19 mouse cellular contexts compared by ENCODE assay signal in genomic region chr11:101994100-101994499, GRCm38 (mm10). TPM values are rescaled to one million over a fixed set of nuclear protein-coding genes. Genes with fewer than 3 reads are reported as not detected.
DNase-seq lines count a peak whose midpoint lies in the region; ATAC-seq and TF ChIP-seq lines count a peak whose summit lies in the region.
"Had no signal": no experiment of that assay in that cellular context is flagged by ENCODE, and none has a peak within 500 bp of the region (broad histone marks: within the 10 kb centered on the region; RNA-seq: fewer than 3 reads in every experiment).

No protein-coding gene starts in this region.

- no peak for TF ChIP-seq CTCF in lung, embryonic 14.5 days (IDR thresholded peaks at IDR 0.05; ENCODE audit: low read depth)
- no peak for TF ChIP-seq CTCF in cortical plate, adult 2 months (IDR thresholded peaks at IDR 0.05; ENCODE audit: extremely low read depth, insufficient read depth, low read length)
- TF ChIP-seq CTCF in liver, postnatal 0 days (IDR thresholded peaks at IDR 0.05; ENCODE audit: low read depth): no peak

- no peak overlapping the region for H3K4me3 ChIP-seq in heart, embryonic 11.5 days (ENCODE audit: low read depth, low read length)
- no peak overlapping the region for H3K4me3 ChIP-seq in lung, embryonic 14.5 days (ENCODE audit: low read depth, low read length)
- H3K4me3 ChIP-seq in cortical plate, adult 2 months (ENCODE audit: insufficient read depth, low read length): no peak overlapping the region
- H3K4me3 ChIP-seq in liver, postnatal 0 days (ENCODE audit: low read depth, low read length): no peak overlapping the region
- H3K4me3 ChIP-seq: embryonic facial prominence, embryonic 12.5 days; hindbrain, embryonic 13.5 days; layer of hippocampus, adult 2 months had no signal

- peak; percentile 86 for TF ChIP-seq EP300 in liver, postnatal 0 days (IDR thresholded peaks at IDR 0.05; ENCODE audit: low read depth)

- H3K27ac ChIP-seq in heart, embryonic 11.5 days (ENCODE audit: low read depth, low read length): no peak overlapping the region
- H3K27ac ChIP-seq in lung, embryonic 14.5 days (ENCODE audit: low read depth): no peak overlapping the region
- H3K27ac ChIP-seq in cortical plate, adult 2 months (ENCODE audit: insufficient read depth, low read length): peak overlapping the region; percentile 6; the same call in 1 of the 2 replicates
- 0 out of 2 replicates have a peak overlapping the region, but pooled peaks have one; percentile 22 for H3K27ac ChIP-seq in liver, postnatal 0 days (ENCODE audit: low read depth)
- H3K27ac ChIP-seq: embryonic facial prominence, embryonic 12.5 days; hindbrain, embryonic 13.5 days; layer of hippocampus, adult 2 months had no signal

- no peaks in the 10 kb centered on the region for H3K27me3 ChIP-seq in heart, embryonic 11.5 days (ENCODE audit: control insufficient read depth, insufficient read depth, low read length)
- no peaks in the 10 kb centered on the region for H3K27me3 ChIP-seq in lung, embryonic 14.5 days (ENCODE audit: insufficient read depth, low read length)
- no peaks in the 10 kb centered on the region for H3K27me3 ChIP-seq in liver, postnatal 0 days (ENCODE audit: insufficient read depth, low read length)
- H3K27me3 ChIP-seq: embryonic facial prominence, embryonic 12.5 days; hindbrain, embryonic 13.5 days had no signal

- peak; percentile 94 for DNase-seq in heart, adult 11 months
- peak; percentile 17 for DNase-seq in lung, embryonic 14.5 days
- no peak for DNase-seq in lung, postnatal 4 days
- DNase-seq in liver, postnatal 0 days: no peak
- DNase-seq in thymus, adult 18-20 months: no peak
- DNase-seq: adrenal gland, postnatal 36 days; kidney, adult 8-10 months; left cerebral cortex, postnatal 4 days; lung, postnatal 10 days; midbrain, embryonic 14.5 days; thymus, adult 2 months had no signal

- H3K9me3 ChIP-seq in heart, embryonic 11.5 days (replicated peaks; ENCODE audit: control insufficient read depth, low read length): no peaks in the 10 kb centered on the region
- no peaks in the 10 kb centered on the region for H3K9me3 ChIP-seq in lung, embryonic 14.5 days (ENCODE audit: low read depth, low read length)
- no peaks in the 10 kb centered on the region for H3K9me3 ChIP-seq in liver, postnatal 0 days (ENCODE audit: low read length)
- H3K9me3 ChIP-seq: embryonic facial prominence, embryonic 12.5 days; hindbrain, embryonic 13.5 days had no signal

- no peak for ATAC-seq in heart, embryonic 11.5 days (replicated peaks; ENCODE audit: insufficient number of reproducible peaks, low FRiP score, low TSS enrichment)
- no peak for ATAC-seq in lung, embryonic 14.5 days (ENCODE audit: insufficient read depth)
- ATAC-seq in liver, postnatal 0 days: peak; percentile 54
- no peak for ATAC-seq in granulocyte monocyte progenitor cell, adult 5-6 weeks (replicated peaks; ENCODE audit: poor library complexity, severe bottlenecking)
- ATAC-seq: forebrain, embryonic 14.5 days had no signal

- H3K9ac ChIP-seq in heart, embryonic 11.5 days (ENCODE audit: low read depth, low read length): no peak overlapping the region
- H3K9ac ChIP-seq in lung, embryonic 14.5 days: no peak overlapping the region
- no peak overlapping the region for H3K9ac ChIP-seq in liver, postnatal 0 days (replicated peaks)
- H3K9ac ChIP-seq: embryonic facial prominence, embryonic 12.5 days; hindbrain, embryonic 13.5 days had no signal

- WGBS in heart, embryonic 11.5 days (ENCODE audit: insufficient replicate concordance): 39% methylated on average over 8 of the region's 8 CpGs
- WGBS in lung, embryonic 14.5 days: 55% methylated on average over 8 of the region's 8 CpGs
- WGBS in liver, postnatal 0 days (ENCODE audit: insufficient replicate concordance): 40% methylated on average over 8 of the region's 8 CpGs

- H3K4me2 ChIP-seq in heart, embryonic 11.5 days: no peak overlapping the region
- H3K4me2 ChIP-seq in lung, embryonic 14.5 days: no peak overlapping the region
- H3K4me2 ChIP-seq in liver, postnatal 0 days (ENCODE audit: low read depth, low read length): peak overlapping the region; percentile 42
- H3K4me2 ChIP-seq: embryonic facial prominence, embryonic 12.5 days; hindbrain, embryonic 13.5 days had no signal

- no peak for TF ChIP-seq POLR2A in cortical plate, adult 2 months (IDR thresholded peaks at IDR 0.05; ENCODE audit: extremely low read depth, insufficient read depth, low read length)

- peaks cover 8% of the 10 kb centered on the region; the same call in 1 of the 2 replicates for H3K4me1 ChIP-seq in heart, embryonic 11.5 days (ENCODE audit: control insufficient read depth, insufficient read depth, low read length)
- no peaks in the 10 kb centered on the region for H3K4me1 ChIP-seq in lung, embryonic 14.5 days (ENCODE audit: insufficient read depth)
- peaks cover 6% of the 10 kb centered on the region for H3K4me1 ChIP-seq in cortical plate, adult 2 months (ENCODE audit: control insufficient read depth, insufficient read depth, low read length)
- H3K4me1 ChIP-seq in liver, postnatal 0 days (ENCODE audit: insufficient read depth): 0 out of 2 replicates have a peak, but pooled peaks cover 4% of the 10 kb centered on the region
- H3K4me1 ChIP-seq: embryonic facial prominence, embryonic 12.5 days; hindbrain, embryonic 13.5 days had no signal

- no peaks in the 10 kb centered on the region for H3K36me3 ChIP-seq in heart, embryonic 11.5 days (ENCODE audit: control insufficient read depth, insufficient read depth, low read length)
- no peaks in the 10 kb centered on the region for H3K36me3 ChIP-seq in lung, embryonic 14.5 days (ENCODE audit: insufficient read depth)
- H3K36me3 ChIP-seq in liver, postnatal 0 days (replicated peaks; ENCODE audit: insufficient read depth, low read length): no peaks in the 10 kb centered on the region
- H3K36me3 ChIP-seq: embryonic facial prominence, embryonic 12.5 days had no signal

RNA-seq across cellular contexts. Expression of gene Dusp3, which starts 7.3 kb away (rescaled TPM):
- polyA plus RNA-seq in heart, embryonic 11.5 days (2014; fragmentation: Nextera tagmentation; extraction: Ambion mirVana): 49.2 and 49.4 TPM in 2 replicates
- 15.7 and 16.9 TPM in 2 replicates for polyA plus RNA-seq in lung, embryonic 14.5 days (2014; fragmentation: Nextera tagmentation; extraction: Ambion mirVana)
- 162 and 171 TPM in 2 replicates for polyA plus RNA-seq in cortical plate, adult 2 months (2012; rRNA removed)
- polyA plus RNA-seq in liver, postnatal 0 days (2015; fragmentation: Nextera tagmentation; extraction: Ambion mirVana): 18.4 and 22.7 TPM in 2 replicates
- total RNA-seq in granulocyte monocyte progenitor cell, adult 5-6 weeks (2014; fragmentation: Nextera tagmentation): 3.9 and 4.3 TPM in 2 replicates
- total RNA-seq in granulocyte monocyte progenitor cell, adult 5-6 weeks (2017): 0.95 and 1.1 TPM in 2 replicates

RNA-seq across cellular contexts. Expression of gene Cfap97d1, which starts 10.0 kb away (rescaled TPM):
- not detected in 2 replicates for polyA plus RNA-seq in heart, embryonic 11.5 days (2014; fragmentation: Nextera tagmentation; extraction: Ambion mirVana)
- polyA plus RNA-seq in lung, embryonic 14.5 days (2014; fragmentation: Nextera tagmentation; extraction: Ambion mirVana): not detected in 2 replicates
- polyA plus RNA-seq in cortical plate, adult 2 months (2012; rRNA removed): not detected in 2 replicates
- 0.19 TPM in 1 of 2 replicates, not detected in the other for polyA plus RNA-seq in liver, postnatal 0 days (2015; fragmentation: Nextera tagmentation; extraction: Ambion mirVana)
- not detected in 2 replicates for total RNA-seq in granulocyte monocyte progenitor cell, adult 5-6 weeks (2014; fragmentation: Nextera tagmentation)
- total RNA-seq in granulocyte monocyte progenitor cell, adult 5-6 weeks (2017): not detected in 2 replicates
- total RNA-seq: adrenal gland, postnatal 36 days; gastrocnemius, adult 8-10 months; layer of hippocampus, adult 2 months; left cerebral cortex, postnatal 4 days had no signal
- polyA plus RNA-seq: embryonic facial prominence, embryonic 12.5 days; forebrain, embryonic 14.5 days; hindbrain, embryonic 13.5 days; midbrain, embryonic 14.5 days; thymus, adult 2 months had no signal

RNA-seq across cellular contexts. Expression of gene Sost, which starts 27.3 kb away (rescaled TPM):
- 0.10 and 0.43 TPM in 2 replicates for polyA plus RNA-seq in heart, embryonic 11.5 days (2014; fragmentation: Nextera tagmentation; extraction: Ambion mirVana)
- polyA plus RNA-seq in lung, embryonic 14.5 days (2014; fragmentation: Nextera tagmentation; extraction: Ambion mirVana): not detected in 2 replicates
- 0.09 and 0.10 TPM in 2 replicates for polyA plus RNA-seq in cortical plate, adult 2 months (2012; rRNA removed)
- polyA plus RNA-seq in liver, postnatal 0 days (2015; fragmentation: Nextera tagmentation; extraction: Ambion mirVana): not detected in 2 replicates
- total RNA-seq in granulocyte monocyte progenitor cell, adult 5-6 weeks (2014; fragmentation: Nextera tagmentation): not detected in 2 replicates
- not detected in 2 replicates for total RNA-seq in granulocyte monocyte progenitor cell, adult 5-6 weeks (2017)
- total RNA-seq: adrenal gland, postnatal 36 days; gastrocnemius, adult 8-10 months; layer of hippocampus, adult 2 months; left cerebral cortex, postnatal 4 days had no signal
- polyA plus RNA-seq: forebrain, embryonic 14.5 days; midbrain, embryonic 14.5 days had no signal

RNA-seq across cellular contexts. Expression of gene Mpp3, which starts 34.2 kb away (rescaled TPM):
- polyA plus RNA-seq in heart, embryonic 11.5 days (2014; fragmentation: Nextera tagmentation; extraction: Ambion mirVana): 2.7 and 3.4 TPM in 2 replicates
- polyA plus RNA-seq in lung, embryonic 14.5 days (2014; fragmentation: Nextera tagmentation; extraction: Ambion mirVana): 4.0 and 4.9 TPM in 2 replicates
- polyA plus RNA-seq in cortical plate, adult 2 months (2012; rRNA removed): 57.9 and 60.4 TPM in 2 replicates
- 0.56 and 0.72 TPM in 2 replicates for polyA plus RNA-seq in liver, postnatal 0 days (2015; fragmentation: Nextera tagmentation; extraction: Ambion mirVana)
- total RNA-seq in granulocyte monocyte progenitor cell, adult 5-6 weeks (2014; fragmentation: Nextera tagmentation): not detected in 2 replicates
- total RNA-seq in granulocyte monocyte progenitor cell, adult 5-6 weeks (2017): not detected in 2 replicates

RNA-seq across cellular contexts. Expression of gene Cd300lg, which starts 47.2 kb away (rescaled TPM):
- polyA plus RNA-seq in heart, embryonic 11.5 days (2014; fragmentation: Nextera tagmentation; extraction: Ambion mirVana): 0.70 and 0.79 TPM in 2 replicates
- polyA plus RNA-seq in lung, embryonic 14.5 days (2014; fragmentation: Nextera tagmentation; extraction: Ambion mirVana): 0.17 and 0.23 TPM in 2 replicates
- 0.15 and 0.19 TPM in 2 replicates for polyA plus RNA-seq in cortical plate, adult 2 months (2012; rRNA removed)
- polyA plus RNA-seq in liver, postnatal 0 days (2015; fragmentation: Nextera tagmentation; extraction: Ambion mirVana): 1.8 and 2.3 TPM in 2 replicates
- total RNA-seq in granulocyte monocyte progenitor cell, adult 5-6 weeks (2014; fragmentation: Nextera tagmentation): 0.26 and 1.1 TPM in 2 replicates
- 0.36 and 2.0 TPM in 2 replicates for total RNA-seq in granulocyte monocyte progenitor cell, adult 5-6 weeks (2017)
- total RNA-seq: layer of hippocampus, adult 2 months; left cerebral cortex, postnatal 4 days had no signal
- polyA plus RNA-seq: forebrain, embryonic 14.5 days had no signal

Comparison
In these comparisons a context has a peak if more than half of its experiments do, and no peak if none do; other contexts are left out.
1. DNase-seq: peak in heart, adult 11 months (single experiment) and lung, embryonic 14.5 days (single experiment); none in lung, postnatal 4 days (0 of 2), liver, postnatal 0 days (single experiment) and thymus, adult 18-20 months (0 of 2).
2. H3K27ac ChIP-seq: peak in cortical plate, adult 2 months (single experiment) and liver, postnatal 0 days (single experiment); none in heart, embryonic 11.5 days (single experiment) and lung, embryonic 14.5 days (single experiment).